Mouse (Mus musculus) cerebellum, adult 2 months (tissue): ENCODE data around the gene Irf2. TPM values are rescaled to one million over a fixed set of nuclear protein-coding genes. Genes with fewer than 3 reads are reported as not detected.

Source experiments
- DNase-seq, 2 experiments: peaks; one replicate each; pipeline ENCODE4 v3.0.0; 2021
- H3K27ac ChIP-seq: fragments of 200-500 bp; 2 replicates; pipeline ENCODE4 v1.5.1; 2012; ENCODE audit warnings: low read length, control low read depth, inconsistent platforms; ENCODE audit not compliant: insufficient read depth
- H3K27me3 ChIP-seq: fragments of 200-500 bp; 2 replicates; pipeline ENCODE4 v1.6.1; 2012; ENCODE audit warnings: inconsistent platforms, mild to moderate bottlenecking, low read length, moderate library complexity; ENCODE audit not compliant: control insufficient read depth, insufficient read depth
- H3K4me1 ChIP-seq: fragments of 200-500 bp; 2 replicates; pipeline ENCODE4 v1.6.1; 2011; ENCODE audit warnings: low read length; ENCODE audit not compliant: control insufficient read depth, insufficient read depth
- H3K4me3 ChIP-seq: fragments of 200-500 bp; replicated peaks from 2 replicates; pipeline ENCODE3; 2011; ENCODE audit warnings: mild to moderate bottlenecking, low read depth, low read length, control low read depth; ENCODE audit not compliant: insufficient read depth
- CTCF ChIP-seq: fragments of 200-500 bp; IDR thresholded peaks from 2 replicates; pipeline ENCODE4 v1.5.1; 2011; ENCODE audit warnings: low read depth, mild to moderate bottlenecking, control low read depth, low read length, moderate library complexity, borderline replicate concordance; ENCODE audit not compliant: insufficient read depth
- POLR2A ChIP-seq: fragments of 200-500 bp; IDR thresholded peaks from 2 replicates; pipeline ENCODE4 v1.6.1; 2011; ENCODE audit warnings: low read length, control low read depth, borderline replicate concordance; ENCODE audit not compliant: insufficient read depth
- WGBS: fragments of 180-500 bp; shearing (Covaris S2); methylation state at CpG from one replicate; pipeline ENCODE4 v1.1.7; 2018; 5-methylcytosine and 5-hydroxymethylcytosine counted together
- polyA plus RNA-seq: library from polyadenylated mRNA; depleted of rRNA; stranded (reverse); fragments of >200 nt; gene quantifications from 2 replicates; pipeline ENCODE4 v1.2.3, GENCODE M21; 2012; rRNA removed

Gene Irf2
- polyA plus RNA-seq, result 19.0 and 20.1 TPM in 2 replicates

DNA sequence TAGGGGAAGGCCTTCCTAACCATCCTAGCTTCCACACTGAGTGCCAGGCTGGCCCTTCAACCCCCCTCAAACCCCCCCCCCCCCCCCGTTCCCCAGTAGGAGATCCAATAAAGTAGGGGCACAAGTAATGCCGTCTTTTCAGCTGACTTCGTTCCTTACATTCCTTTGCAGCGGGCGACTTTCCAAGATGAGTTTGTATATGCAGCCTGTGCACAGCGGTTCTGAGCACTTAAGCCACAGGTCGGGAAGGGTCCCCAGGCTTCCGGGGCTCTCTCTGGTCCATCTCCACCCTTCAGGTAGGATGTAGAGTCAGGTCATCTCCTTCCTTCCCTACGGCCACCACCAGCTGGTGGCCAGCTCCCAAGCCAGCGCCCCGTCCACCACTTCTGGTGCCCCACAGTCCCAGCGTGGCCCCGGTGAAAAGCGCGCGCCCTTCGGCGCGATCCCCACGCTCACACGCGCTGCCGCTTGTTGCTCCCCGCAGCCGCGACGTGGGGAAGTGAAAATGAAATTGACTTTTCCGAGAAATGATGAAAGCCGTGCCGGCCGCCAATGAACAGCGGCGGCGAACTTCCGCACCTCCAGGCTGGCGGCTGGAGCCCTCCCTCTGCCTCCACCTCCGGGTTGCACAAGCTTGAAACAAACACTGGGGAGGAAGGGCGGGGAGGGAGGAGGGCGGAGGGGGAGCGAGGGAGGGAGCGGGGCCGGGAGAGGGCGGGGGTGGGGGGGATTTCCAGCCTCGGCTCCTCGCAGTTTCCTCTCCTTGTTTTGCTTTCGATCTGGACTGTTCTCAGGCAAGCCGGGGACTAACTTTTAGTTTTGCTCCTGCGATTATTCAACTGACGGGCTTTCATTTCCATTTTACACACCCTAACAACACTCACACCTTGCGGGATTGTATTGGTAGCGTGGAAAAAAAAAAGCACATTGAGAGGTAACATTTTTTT lies at the start of gene Irf2:
Gene Irf2 (plus strand): TSS at position 730 of the 947 bp plus-strand sequence.
- TF ChIP-seq CTCF (no peak), POLR2A (peak; percentile 38; the same call in 1 of the 2 replicates)
- H3K27ac ChIP-seq, result peak within 1 kb of the TSS; percentile 92
- under 1% methylated on average over 46 of the region's 51 CpGs for WGBS
- peak; percentile 78 to 80 for DNase-seq
- peak within 1 kb of the TSS; percentile 99 for H3K4me3 ChIP-seq
- H3K4me1 ChIP-seq, result no peaks in the 10 kb centered on the region; the same call in 1 of the 2 replicates
- no peaks in the 10 kb centered on the region for H3K27me3 ChIP-seq

DNA sequence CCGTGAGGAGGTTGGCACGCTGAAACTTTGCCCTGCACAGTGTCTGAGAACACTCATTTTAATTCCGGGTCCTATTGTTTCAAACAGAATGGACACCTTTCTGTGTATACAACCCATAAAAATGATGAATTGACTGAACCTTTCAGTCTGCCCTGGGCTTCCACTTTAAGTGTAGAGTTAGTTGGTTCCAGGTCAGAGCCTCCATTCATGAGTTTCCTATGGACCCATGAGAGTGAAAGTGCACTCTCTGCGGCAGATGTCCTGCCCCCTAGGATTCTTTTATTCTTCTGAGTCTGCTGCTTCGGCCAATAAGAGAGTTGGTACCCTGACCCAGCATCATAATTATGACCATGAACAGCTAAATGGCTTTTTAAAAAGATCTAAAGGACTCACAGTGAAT lies 49.4 kb upstream of the Irf2 start:
- TF ChIP-seq POLR2A (no peak), CTCF (no peak)
- Histone ChIP-seq H3K27me3 (no peaks in the 10 kb centered on the region), H3K4me3 (no peak overlapping the region), H3K27ac (no peak overlapping the region), H3K4me1 (no peaks in the 10 kb centered on the region)
- DNase-seq, result no peak
- 15% methylated on average over 5 of the region's 5 CpGs for WGBS

DNA sequence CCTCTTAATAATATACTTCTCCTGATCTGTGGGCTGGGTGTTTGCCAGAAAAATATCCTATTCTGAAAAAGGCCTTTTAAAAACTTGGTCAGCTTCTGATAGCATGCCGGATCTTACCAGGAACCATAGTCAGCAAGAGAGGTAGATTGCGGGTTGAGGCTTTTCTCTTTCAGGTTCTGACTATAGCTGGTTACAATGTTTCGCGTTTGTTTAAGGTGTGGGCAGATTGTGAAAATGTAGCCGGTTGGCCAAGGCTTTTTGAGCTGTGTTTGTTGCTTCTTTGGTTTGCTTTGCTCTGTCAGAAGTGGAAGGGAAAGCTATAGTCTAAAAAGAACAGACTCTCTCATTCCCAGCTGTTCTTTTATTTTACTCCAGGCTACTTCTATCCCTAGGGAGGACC lies 49.0 kb upstream of the Irf2 start:
- DNase-seq, result no peak
- no peak for TF ChIP-seq POLR2A
- no peak for TF ChIP-seq CTCF
- Histone ChIP-seq H3K27ac (no peak overlapping the region), H3K4me3 (no peak overlapping the region), H3K27me3 (no peaks in the 10 kb centered on the region), H3K4me1 (no peaks in the 10 kb centered on the region)
- WGBS, result 54% methylated on average over 5 of the region's 5 CpGs

DNA sequence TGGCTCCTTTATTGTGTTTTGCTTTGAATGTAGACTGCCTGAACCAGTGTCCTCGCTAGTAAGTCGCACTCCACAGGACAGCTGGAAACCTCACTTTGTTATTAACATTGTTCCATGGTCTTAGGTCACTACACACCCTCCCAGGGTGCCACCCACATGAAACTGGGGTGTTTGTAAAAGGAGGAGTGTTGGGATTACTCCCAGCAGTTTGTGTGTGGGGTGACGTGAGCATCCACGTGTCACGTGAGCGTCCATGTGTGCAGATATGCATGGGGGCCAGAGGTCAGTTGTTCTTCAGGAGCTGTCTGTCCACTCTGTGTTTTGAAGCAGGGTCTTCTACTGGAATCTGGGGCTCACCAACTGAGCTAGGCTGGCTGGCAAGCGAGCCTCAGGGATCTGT lies 48.2 kb upstream of the Irf2 start:
- DNase-seq, result no peak
- 26% methylated on average over 7 of the region's 7 CpGs for WGBS
- TF ChIP-seq CTCF (no peak), POLR2A (no peak)
- no peaks in the 10 kb centered on the region for H3K4me1 ChIP-seq
- H3K4me3 ChIP-seq, result no peak overlapping the region
- no peak overlapping the region for H3K27ac ChIP-seq
- H3K27me3 ChIP-seq, result no peaks in the 10 kb centered on the region

DNA sequence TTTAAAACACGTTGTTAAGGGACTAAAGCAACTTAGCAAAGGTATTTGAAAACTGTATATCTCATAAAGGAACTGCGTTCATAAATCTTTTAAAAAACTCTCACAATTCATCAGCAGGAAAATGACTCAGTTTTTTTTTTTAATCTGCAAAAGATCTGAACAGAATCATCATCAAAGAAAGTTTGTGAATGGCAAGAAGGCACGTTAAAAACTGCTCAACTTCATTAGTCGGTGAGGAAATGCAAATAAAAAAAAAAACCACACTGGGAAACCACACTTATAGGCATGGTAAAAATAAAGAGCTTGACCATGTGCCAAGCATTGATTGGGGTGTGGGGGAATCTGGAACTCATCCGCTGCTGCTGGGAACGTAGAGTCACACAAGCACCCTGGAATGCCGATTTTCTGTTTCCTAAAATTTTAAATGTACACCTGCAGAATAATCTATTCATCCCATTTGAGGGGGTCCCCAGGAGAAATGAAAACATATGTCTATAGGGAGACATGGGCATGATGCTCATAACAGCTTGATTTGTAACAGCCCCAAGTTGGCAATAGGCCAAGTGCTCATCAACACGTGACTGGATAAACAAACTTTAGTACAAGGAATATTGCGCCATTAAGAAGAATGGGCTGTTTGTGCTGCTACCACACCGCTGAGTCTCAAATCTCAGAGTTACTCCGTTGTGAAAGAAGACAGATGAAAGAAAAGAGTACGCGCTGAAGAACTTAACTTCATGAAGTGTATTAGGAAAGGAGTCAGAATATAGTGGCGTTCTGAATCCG lies 43.1 kb upstream of the Irf2 start:
- Histone ChIP-seq H3K27me3 (no peaks in the 10 kb centered on the region), H3K27ac (no peak overlapping the region), H3K4me1 (no peaks in the 10 kb centered on the region), H3K4me3 (no peak overlapping the region)
- 34% methylated on average over 15 of the region's 15 CpGs for WGBS
- TF ChIP-seq POLR2A, result no peak
- TF ChIP-seq CTCF, result no peak
- DNase-seq, result no peak

DNA sequence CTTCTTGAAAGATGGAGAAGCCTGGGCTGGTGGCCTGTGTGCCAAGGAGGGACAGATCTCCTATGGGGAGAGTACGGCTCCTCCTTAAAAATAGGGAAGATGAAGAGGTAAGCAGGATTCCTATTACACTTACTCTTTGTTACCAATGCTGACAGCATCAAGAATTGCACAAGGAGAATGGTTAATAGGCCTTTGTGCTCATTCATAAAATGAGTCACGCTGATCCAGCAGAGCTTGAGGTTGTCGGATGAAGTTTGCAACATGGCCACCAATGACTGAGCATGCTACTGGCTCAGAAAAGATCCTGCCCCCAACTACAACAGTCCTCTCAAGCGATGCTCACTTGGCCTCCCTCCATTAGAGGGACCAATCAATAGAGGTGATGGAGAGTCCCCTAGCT lies 42.0 kb upstream of the Irf2 start:
- no peak overlapping the region for H3K4me3 ChIP-seq
- H3K27me3 ChIP-seq, result no peaks in the 10 kb centered on the region
- 53% methylated on average over 4 of the region's 4 CpGs for WGBS
- TF ChIP-seq POLR2A, result no peak
- no peak for TF ChIP-seq CTCF
- no peak overlapping the region for H3K27ac ChIP-seq
- H3K4me1 ChIP-seq, result no peaks in the 10 kb centered on the region
- no peak for DNase-seq

DNA sequence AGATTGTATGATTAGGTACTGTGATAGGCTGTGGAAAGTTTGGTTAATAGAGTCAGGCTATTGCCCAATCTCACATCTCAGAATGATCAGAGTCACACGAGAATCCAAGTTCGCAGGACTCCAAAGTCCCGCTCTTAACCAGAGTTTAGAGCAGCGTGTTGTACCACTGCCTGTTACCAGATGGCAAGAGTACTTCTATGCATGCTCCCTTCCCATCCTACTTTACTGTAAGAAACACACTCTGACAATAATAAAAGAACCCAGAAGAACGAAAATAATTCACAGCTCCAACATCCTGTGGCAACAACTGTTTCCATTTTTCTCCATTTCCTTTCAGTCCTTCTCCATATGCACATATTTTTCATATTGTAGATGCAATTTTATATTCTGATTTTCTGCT lies 41.4 kb upstream of the Irf2 start:
- Histone ChIP-seq H3K27ac (no peak overlapping the region), H3K4me3 (no peak overlapping the region), H3K4me1 (no peaks in the 10 kb centered on the region), H3K27me3 (no peaks in the 10 kb centered on the region)
- no peak for TF ChIP-seq POLR2A
- TF ChIP-seq CTCF, result no peak
- no peak for DNase-seq
- WGBS, result 92% methylated on average over 5 of the region's 5 CpGs

DNA sequence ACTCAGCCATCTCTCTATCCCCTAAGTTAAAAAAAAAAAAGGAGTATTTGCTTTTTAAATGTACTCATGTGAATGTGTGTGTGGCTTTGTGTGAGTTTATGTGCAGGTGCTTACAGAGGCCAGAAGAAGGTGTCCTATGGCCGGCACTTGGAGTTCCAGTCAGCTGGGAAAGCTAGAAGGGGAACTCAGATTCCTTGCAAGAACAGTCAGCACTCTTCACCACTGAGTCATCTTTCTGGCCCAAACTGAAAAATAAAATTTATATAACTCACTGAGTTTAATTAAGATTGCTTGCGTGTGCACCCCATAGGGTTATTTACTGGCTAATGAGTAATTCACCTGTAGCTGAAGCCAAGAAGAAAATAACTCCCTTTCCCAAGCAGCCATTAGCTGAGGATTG lies 34.4 kb upstream of the Irf2 start:
- DNase-seq, result no peak
- H3K4me1 ChIP-seq, result no peaks in the 10 kb centered on the region
- no peak for TF ChIP-seq POLR2A
- no peak for TF ChIP-seq CTCF
- WGBS, result 93% methylated on average over 2 of the region's 2 CpGs
- no peaks in the 10 kb centered on the region for H3K27me3 ChIP-seq
- H3K4me3 ChIP-seq, result no peak overlapping the region
- no peak overlapping the region for H3K27ac ChIP-seq
